Mouse (Mus musculus) right cerebral cortex, adult 18-20 months (tissue): ENCODE measurements at regions not wholly inside any gene's neighbourhood (a gene's known extent, or its start where the extent isn't known, plus 50 kb on each side); places are given as distances from the start of the nearest gene placed in this dataset.
"Not testable (repeated sequence)": the region's sequence is repeated elsewhere in the genome, so short reads cannot be mapped to it uniquely, and the experiment has no call there.

ENCODE experiments used
- DNase-seq: peaks from one replicate; pipeline ENCODE4 v3.0.0; 2022; ENCODE audit warnings: mixed read lengths

GRCm38 (mm10) chr19:8496561-8496960 is 91.7 kb upstream of the Slc22a30 start:
- not testable (repeated sequence) for DNase-seq

- DNase-seq: not testable (repeated sequence)
Measured at GRCm38 (mm10) chr19:8497526-8497925, 92.6 kb upstream of the Slc22a30 start.

DNA sequence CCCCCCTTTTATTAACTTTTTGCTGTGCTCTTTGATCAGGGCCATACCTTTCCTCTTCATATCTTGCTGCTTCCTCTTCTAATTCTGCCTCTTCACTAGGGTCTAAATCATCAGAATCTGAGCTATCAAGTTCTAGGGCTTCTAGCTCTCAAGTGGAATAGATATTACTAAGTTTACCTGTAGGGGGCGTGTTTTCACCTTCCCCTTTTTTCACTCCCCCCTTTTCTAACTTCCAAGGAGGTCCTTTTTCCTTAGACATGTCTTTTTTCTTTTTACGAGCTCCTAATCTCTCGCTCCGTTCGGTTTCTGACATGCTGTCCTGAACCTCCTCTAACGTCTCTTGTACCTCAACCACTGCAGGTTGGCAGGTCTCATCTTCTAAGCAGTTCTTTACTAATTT is 73.3 kb upstream of the Slc22a8 start:
- not testable (repeated sequence) for DNase-seq

GRCm38 (mm10) chr19:8518273-8518672 is 72.8 kb upstream of the Slc22a8 start:
- peak; percentile 3 for DNase-seq

DNA sequence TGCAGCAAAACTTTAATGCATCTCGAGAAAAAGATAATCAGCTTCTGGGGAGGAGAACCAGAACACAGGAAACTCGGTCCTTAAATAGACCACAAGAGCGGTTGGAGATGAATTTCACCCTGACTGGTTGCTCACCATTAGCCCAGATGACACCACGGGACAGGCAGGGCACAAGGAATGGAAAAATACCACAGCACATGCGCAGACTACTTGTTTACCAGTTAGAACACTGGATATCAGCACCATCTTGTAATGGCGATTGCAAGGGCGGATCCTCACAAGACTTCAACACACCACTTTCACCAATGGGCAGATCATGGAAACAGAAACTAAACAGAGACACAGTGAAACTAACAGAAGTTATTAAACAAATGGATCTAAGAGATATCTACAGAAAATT is 72.1 kb upstream of the Slc22a8 start:
- not testable (repeated sequence) for DNase-seq

- no peak for DNase-seq
Measured at GRCm38 (mm10) chr19:8534597-8534996, 56.5 kb upstream of the Slc22a8 start.

GRCm38 (mm10) chr19:8536085-8536484 is 55.0 kb upstream of the Slc22a8 start:
- DNase-seq: no peak
